Mouse (Mus musculus) gastrocnemius, postnatal 36 days (tissue): ENCODE data around the gene Olfr1179. TPM values are rescaled to one million over a fixed set of nuclear protein-coding genes. Genes with fewer than 3 reads are reported as not detected.
"Not testable (repeated sequence)": the region's sequence is repeated elsewhere in the genome, so short reads cannot be mapped to it uniquely, and the experiment has no call there.

Source experiments
- DNase-seq, 2 experiments: peaks; one replicate each; pipeline ENCODE4 v3.0.0; 2022
- intact Hi-C: fragments of 180-260 bp; cut with DNase I; formaldehyde crosslinking; loops from one replicate; pipeline ENCODE4 v1.15.1; 2025
- long read RNA-seq, 2 experiments: library from polyadenylated mRNA; stranded (forward); transcript quantifications; one replicate each; pipeline ENCODE4 v2.0.0; 2021
- total RNA-seq, 2 experiments: library from RNA; stranded (reverse); gene quantifications; 2 replicates each; pipeline ENCODE4 v1.2.3; 2021

The Olfr1179 gene
- not detected for total RNA-seq
- long read RNA-seq, experiment 1: 0 reads
- long read RNA-seq, experiment 2: 0 reads

- DNase-seq: no peak
- intact Hi-C loops: no loop called here
These were observed at the start of gene Olfr1179 for GRCm38 (mm10) chr2:88406353-88406752. Olfr1179 (minus strand) TSS chr2:88406453.

GRCm38 (mm10) chr2:88454567-88454966, 48.3 kb upstream of the Olfr1179 start, which contains the start of gene Olfr1183:
Olfr1183 (plus strand) TSS chr2:88454867.
- DNase-seq, intact Hi-C loops: not testable (repeated sequence)

GRCm38 (mm10) chr2:88449031-88449430, 42.8 kb upstream of the Olfr1179 start, which contains the start of gene Gm13757:
Gm13757 (minus strand) TSS chr2:88449131.
- no peak for DNase-seq
- intact Hi-C loops: no loop called here

GRCm38 (mm10) chr2:88426071-88426470, 19.8 kb upstream of the Olfr1179 start, which contains the start of gene Olfr1181:
Olfr1181 (minus strand) TSS chr2:88426171.
- no peak for DNase-seq
- intact Hi-C loops: no loop called here

GRCm38 (mm10) chr2:88419051-88419450, 12.8 kb upstream of the Olfr1179 start, which contains the start of gene Olfr1180:
Olfr1180 (minus strand) TSS chr2:88419151.
- intact Hi-C loops: no loop called here
- DNase-seq: no peak

- intact Hi-C loops: no loop called here
- no peak for DNase-seq
These were observed 19.5 kb downstream of the Olfr1179 start, which contains the start of gene Olfr1178 for GRCm38 (mm10) chr2:88386762-88387161. Olfr1178 (plus strand) TSS chr2:88387062.

GRCm38 (mm10) chr2:88356304-88356703, 49.9 kb downstream of the Olfr1179 start:
- intact Hi-C loops: no loop called here
- no peak for DNase-seq

Other genes starting within 250 kb of the Olfr1179 start
- not detected for gene Olfr1168, start 224.6 kb downstream of the Olfr1179 start, total RNA-seq
- gene Olfr1170, start 178.1 kb downstream of the Olfr1179 start, total RNA-seq: not detected
- not detected for gene Olfr1173, start 126.6 kb downstream of the Olfr1179 start, total RNA-seq
- gene Olfr1174-ps, start 91.3 kb downstream of the Olfr1179 start, total RNA-seq: not detected
- not detected for gene Olfr1175-ps, start 79.2 kb downstream of the Olfr1179 start, total RNA-seq
- gene Olfr1176, start 69.7 kb downstream of the Olfr1179 start, total RNA-seq: not detected
- not detected for gene Olfr1177-ps, start 60.0 kb downstream of the Olfr1179 start, total RNA-seq
- not detected for gene Olfr1178, start 19.4 kb downstream of the Olfr1179 start, total RNA-seq
- not detected for gene Olfr1180, start 12.7 kb upstream of the Olfr1179 start, total RNA-seq
- gene Olfr1181, start 19.7 kb upstream of the Olfr1179 start, total RNA-seq: not detected
- not detected for gene Gm13757, start 42.7 kb upstream of the Olfr1179 start, total RNA-seq
- not detected for gene Olfr1183, start 48.4 kb upstream of the Olfr1179 start, total RNA-seq
- not detected for gene Olfr1184, start 77.1 kb upstream of the Olfr1179 start, total RNA-seq
- not detected for gene Olfr1185-ps1, start 86.9 kb upstream of the Olfr1179 start, total RNA-seq
- not detected for gene Olfr1186, start 112.1 kb upstream of the Olfr1179 start, total RNA-seq
- gene Olfr1188, start 150.5 kb upstream of the Olfr1179 start, total RNA-seq: not detected
- gene Olfr1189, start 180.0 kb upstream of the Olfr1179 start, total RNA-seq: not detected
- gene Olfr1191-ps1, start 234.1 kb upstream of the Olfr1179 start, total RNA-seq: not detected
- not detected for gene Olfr1192-ps1, start 242.1 kb upstream of the Olfr1179 start, total RNA-seq